ENCODE assay signal across 8 mouse cellular contexts in the genomic region with DNA sequence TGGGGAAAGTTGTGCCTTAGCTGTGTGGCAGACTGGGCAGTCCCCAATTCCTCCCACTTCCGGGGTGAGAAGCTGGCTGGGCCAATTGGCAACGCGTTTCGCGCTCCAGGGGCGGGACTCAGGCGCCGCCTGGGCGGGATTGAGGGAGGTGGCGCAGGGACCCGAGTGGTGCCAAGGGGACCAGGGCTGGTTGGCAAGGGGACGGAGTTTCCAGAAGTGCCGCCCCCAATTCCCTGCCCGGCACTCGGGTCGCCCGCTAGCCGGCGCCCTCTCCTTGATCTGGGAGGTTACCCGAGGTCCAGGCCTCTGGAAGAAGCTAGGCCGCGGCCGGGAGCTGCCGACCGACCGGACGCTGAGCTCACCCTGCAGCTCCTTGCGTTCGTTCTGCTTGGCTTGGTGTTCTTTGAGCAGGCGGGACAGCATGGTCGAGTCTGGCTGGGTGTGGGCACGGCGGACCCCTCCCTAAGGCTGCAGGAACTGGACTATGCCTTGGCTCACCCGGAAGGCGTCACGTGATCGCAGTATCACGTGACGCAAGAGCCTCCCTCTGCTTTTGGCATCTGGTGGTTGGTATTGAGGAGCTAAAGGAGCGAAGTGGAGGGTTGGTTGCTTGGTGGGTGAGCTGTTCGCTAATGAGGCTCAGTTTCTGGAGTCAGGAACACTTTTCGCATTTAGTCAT. TPM values are rescaled to one million over a fixed set of nuclear protein-coding genes. Genes with fewer than 3 reads are reported as not detected.
DNase-seq lines count a peak whose midpoint lies in the region; ATAC-seq and TF ChIP-seq lines count a peak whose summit lies in the region.

No protein-coding gene starts in this region.

- no peaks in the 10 kb centered on the region for H3K36me3 ChIP-seq in ES-Bruce4 (ENCODE audit: control insufficient read depth, insufficient read depth, low read length, poor library complexity, severe bottlenecking)
- H3K36me3 ChIP-seq in forebrain, embryonic 13.5 days (ENCODE audit: poor library complexity, severe bottlenecking): peaks cover 15% of the 10 kb centered on the region; the same call in 1 of the 2 replicates
- 0 out of 2 replicates have a peak, but pooled peaks cover 3% of the 10 kb centered on the region for H3K36me3 ChIP-seq in liver, postnatal 0 days (replicated peaks; ENCODE audit: insufficient read depth, low read length)
- no peaks in the 10 kb centered on the region for H3K36me3 ChIP-seq in neural tube, embryonic 14.5 days (ENCODE audit: control insufficient read depth, insufficient read depth, low read length)

- peak overlapping the region; percentile 71 for H3K4me2 ChIP-seq in forebrain, embryonic 13.5 days
- peak overlapping the region; percentile 79 for H3K4me2 ChIP-seq in liver, postnatal 0 days (ENCODE audit: low read depth, low read length)
- H3K4me2 ChIP-seq in neural tube, embryonic 14.5 days (ENCODE audit: low read depth, low read length): peak overlapping the region; percentile 75

- WGBS in forebrain, embryonic 13.5 days: under 1% methylated on average over 42 of the region's 42 CpGs
- WGBS in large intestine, adult 2 months: under 1% methylated on average over 42 of the region's 42 CpGs
- WGBS in liver, postnatal 0 days (ENCODE audit: insufficient replicate concordance): 0% methylated on average over 31 of the region's 42 CpGs
- WGBS in neural tube, embryonic 14.5 days: under 1% methylated on average over 42 of the region's 42 CpGs

- H3K4me3 ChIP-seq in ES-Bruce4 (ENCODE audit: low read depth, low read length): peak overlapping the region; percentile 74
- H3K4me3 ChIP-seq in forebrain, embryonic 13.5 days: peak overlapping the region; percentile 81
- peak overlapping the region; percentile 74 for H3K4me3 ChIP-seq in liver, postnatal 0 days (ENCODE audit: low read depth, low read length)
- peak overlapping the region; percentile 67 for H3K4me3 ChIP-seq in neural tube, embryonic 14.5 days (ENCODE audit: low read depth, low read length)

- ATAC-seq in cerebellum, adult (ENCODE audit: insufficient number of reproducible peaks, low FRiP score, low TSS enrichment): peak; percentile 82
- ATAC-seq in forebrain, embryonic 13.5 days: peak; percentile 98
- peak; percentile 95 for ATAC-seq in liver, postnatal 0 days
- peak; percentile 96 for ATAC-seq in neural tube, embryonic 14.5 days (ENCODE audit: low read depth)

- TF ChIP-seq EP300 in ES-Bruce4 (IDR thresholded peaks at IDR 0.05; ENCODE audit: insufficient read depth, low read depth, low read length): 0 out of 2 replicates have a peak, but pooled peaks have one; percentile 4
- TF ChIP-seq EP300 in liver, postnatal 0 days (IDR thresholded peaks at IDR 0.05; ENCODE audit: low read depth): peak; percentile 53; the same call in 1 of the 2 replicates

- peak; percentile 97 to 98 for DNase-seq in heart, postnatal 10 days
- DNase-seq in large intestine, adult 2 months (ENCODE audit: low read depth, low spot score): peak; percentile 85
- DNase-seq in liver, postnatal 0 days: peak; percentile 94
- peak; percentile 95 for DNase-seq in testis, postnatal 10 days (ENCODE audit: low spot score)

- no peak for TF ChIP-seq CTCF in ES-Bruce4 (IDR thresholded peaks at IDR 0.05; ENCODE audit: low read depth, low read length)
- TF ChIP-seq CTCF in liver, postnatal 0 days (IDR thresholded peaks at IDR 0.05; ENCODE audit: low read depth): peak; percentile 54

- intact Hi-C loops in heart, postnatal 10 days (cut with DNase I): no loop called here

- peaks cover 3% of the 10 kb centered on the region for H3K4me1 ChIP-seq in ES-Bruce4 (ENCODE audit: control insufficient read depth, insufficient read depth, low read length)
- H3K4me1 ChIP-seq in forebrain, embryonic 13.5 days: peaks cover 31% of the 10 kb centered on the region
- peaks cover 35% of the 10 kb centered on the region for H3K4me1 ChIP-seq in liver, postnatal 0 days (ENCODE audit: insufficient read depth)
- H3K4me1 ChIP-seq in neural tube, embryonic 14.5 days (ENCODE audit: control insufficient read depth, insufficient read depth, low read length): peaks cover 22% of the 10 kb centered on the region

- no peaks in the 10 kb centered on the region for H3K27me3 ChIP-seq in ES-Bruce4 (ENCODE audit: control insufficient read depth, insufficient read depth, low read length, poor library complexity, severe bottlenecking)
- peaks cover 6% of the 10 kb centered on the region; the same call in 1 of the 2 replicates for H3K27me3 ChIP-seq in forebrain, embryonic 13.5 days
- no peaks in the 10 kb centered on the region for H3K27me3 ChIP-seq in liver, postnatal 0 days (ENCODE audit: insufficient read depth, low read length)
- H3K27me3 ChIP-seq in neural tube, embryonic 14.5 days (ENCODE audit: control insufficient read depth, insufficient read depth, low read length): no peaks in the 10 kb centered on the region; the same call in 1 of the 2 replicates

- peak overlapping the region; percentile 50 for H3K9ac ChIP-seq in ES-Bruce4 (ENCODE audit: low read depth, poor library complexity, severe bottlenecking)
- peak overlapping the region; percentile 84 for H3K9ac ChIP-seq in forebrain, embryonic 13.5 days
- peak overlapping the region; percentile 77 for H3K9ac ChIP-seq in liver, postnatal 0 days (replicated peaks)
- H3K9ac ChIP-seq in neural tube, embryonic 14.5 days (replicated peaks; ENCODE audit: low read depth, low read length): peak overlapping the region; percentile 64

- TF ChIP-seq POLR2A in ES-Bruce4 (IDR thresholded peaks at IDR 0.05; ENCODE audit: insufficient read depth, low read length): peak; percentile 6

- no peak overlapping the region for H3K27ac ChIP-seq in ES-Bruce4 (ENCODE audit: insufficient read depth, low read length)
- H3K27ac ChIP-seq in forebrain, embryonic 13.5 days: peak overlapping the region; percentile 93
- H3K27ac ChIP-seq in liver, postnatal 0 days (ENCODE audit: low read depth): peak overlapping the region; percentile 92
- peak overlapping the region; percentile 85 for H3K27ac ChIP-seq in neural tube, embryonic 14.5 days (ENCODE audit: low read depth, low read length)

- H3K9me3 ChIP-seq in ES-Bruce4 (replicated peaks; ENCODE audit: control insufficient read depth, insufficient read depth, low read length, poor library complexity, severe bottlenecking): no peaks in the 10 kb centered on the region
- no peaks in the 10 kb centered on the region for H3K9me3 ChIP-seq in forebrain, embryonic 13.5 days (replicated peaks)
- no peaks in the 10 kb centered on the region for H3K9me3 ChIP-seq in liver, postnatal 0 days (ENCODE audit: low read length)
- no peaks in the 10 kb centered on the region for H3K9me3 ChIP-seq in neural tube, embryonic 14.5 days (ENCODE audit: control insufficient read depth, low read length)

RNA-seq across cellular contexts. Expression of a gene that starts 0.5 kb away (rescaled TPM):
- 3.5 and 3.9 TPM in 2 replicates for polyA plus RNA-seq in ES-Bruce4 (2011; ENCODE audit: insufficient read depth, insufficient read length, low read depth, missing spikeins)
- 10.7 and 16.0 TPM in 2 replicates for polyA plus RNA-seq in forebrain, embryonic 13.5 days (2015; fragmentation: Nextera tagmentation; extraction: Ambion mirVana)
- total RNA-seq in heart, postnatal 10 days (2021): 1 to 10 TPM; 5.9 to 9.7 TPM
- polyA plus RNA-seq in large intestine, adult 2 months (2012; rRNA removed): 19.0 and 19.3 TPM in 2 replicates
- polyA plus RNA-seq in liver, postnatal 0 days (2015; fragmentation: Nextera tagmentation; extraction: Ambion mirVana): 54.5 and 63.1 TPM in 2 replicates
- polyA plus RNA-seq in neural tube, embryonic 14.5 days (2014; fragmentation: Nextera tagmentation; extraction: Ambion mirVana): 18.4 and 19.7 TPM in 2 replicates

RNA-seq across cellular contexts. Expression of a gene that starts 0.7 kb away (rescaled TPM):
- polyA plus RNA-seq in ES-Bruce4 (2011; ENCODE audit: insufficient read depth, insufficient read length, low read depth, missing spikeins): 36.7 and 44.5 TPM in 2 replicates
- 241 and 243 TPM in 2 replicates for polyA plus RNA-seq in forebrain, embryonic 13.5 days (2015; fragmentation: Nextera tagmentation; extraction: Ambion mirVana)
- total RNA-seq in heart, postnatal 10 days (2021): 100 to 1,000 TPM; 188 to 198 TPM
- polyA plus RNA-seq in large intestine, adult 2 months (2012; rRNA removed): 126 and 147 TPM in 2 replicates
- 128 and 130 TPM in 2 replicates for polyA plus RNA-seq in liver, postnatal 0 days (2015; fragmentation: Nextera tagmentation; extraction: Ambion mirVana)
- 258 and 280 TPM in 2 replicates for polyA plus RNA-seq in neural tube, embryonic 14.5 days (2014; fragmentation: Nextera tagmentation; extraction: Ambion mirVana)

RNA-seq across cellular contexts. Expression of a gene that starts 10.5 kb away (rescaled TPM):
- polyA plus RNA-seq in ES-Bruce4 (2011; ENCODE audit: insufficient read depth, insufficient read length, low read depth, missing spikeins): 1.6 and 3.2 TPM in 2 replicates
- polyA plus RNA-seq in forebrain, embryonic 13.5 days (2015; fragmentation: Nextera tagmentation; extraction: Ambion mirVana): 0.63 and 0.83 TPM in 2 replicates
- total RNA-seq in heart, postnatal 10 days (2021): 100 to 1,000 TPM; 125 to 136 TPM
- polyA plus RNA-seq in large intestine, adult 2 months (2012; rRNA removed): 12.6 and 12.9 TPM in 2 replicates
- 0.66 and 0.70 TPM in 2 replicates for polyA plus RNA-seq in liver, postnatal 0 days (2015; fragmentation: Nextera tagmentation; extraction: Ambion mirVana)
- polyA plus RNA-seq in neural tube, embryonic 14.5 days (2014; fragmentation: Nextera tagmentation; extraction: Ambion mirVana): 3.3 and 10.3 TPM in 2 replicates

RNA-seq across cellular contexts. Expression of a gene that starts 22.4 kb away (rescaled TPM):
- 116 and 130 TPM in 2 replicates for polyA plus RNA-seq in ES-Bruce4 (2011; ENCODE audit: insufficient read depth, insufficient read length, low read depth, missing spikeins)
- polyA plus RNA-seq in forebrain, embryonic 13.5 days (2015; fragmentation: Nextera tagmentation; extraction: Ambion mirVana): 127 and 130 TPM in 2 replicates
- total RNA-seq in heart, postnatal 10 days (2021): 100 to 1,000 TPM; 203 to 239 TPM
- polyA plus RNA-seq in large intestine, adult 2 months (2012; rRNA removed): 130 and 137 TPM in 2 replicates
- 271 and 296 TPM in 2 replicates for polyA plus RNA-seq in liver, postnatal 0 days (2015; fragmentation: Nextera tagmentation; extraction: Ambion mirVana)
- 146 and 210 TPM in 2 replicates for polyA plus RNA-seq in neural tube, embryonic 14.5 days (2014; fragmentation: Nextera tagmentation; extraction: Ambion mirVana)

RNA-seq across cellular contexts. Expression of a gene that starts 31.6 kb away (rescaled TPM):
- polyA plus RNA-seq in ES-Bruce4 (2011; ENCODE audit: insufficient read depth, insufficient read length, low read depth, missing spikeins): 2.8 and 3.0 TPM in 2 replicates
- 8.9 and 9.0 TPM in 2 replicates for polyA plus RNA-seq in forebrain, embryonic 13.5 days (2015; fragmentation: Nextera tagmentation; extraction: Ambion mirVana)
- 1 to 10 TPM; 3.1 to 4.0 TPM for total RNA-seq in heart, postnatal 10 days (2021)
- 0.98 and 1.2 TPM in 2 replicates for polyA plus RNA-seq in large intestine, adult 2 months (2012; rRNA removed)
- 0.17 and 0.23 TPM in 2 replicates for polyA plus RNA-seq in liver, postnatal 0 days (2015; fragmentation: Nextera tagmentation; extraction: Ambion mirVana)
- polyA plus RNA-seq in neural tube, embryonic 14.5 days (2014; fragmentation: Nextera tagmentation; extraction: Ambion mirVana): 8.2 and 8.6 TPM in 2 replicates
